Mouse (Mus musculus) small intestine, adult 2 months (tissue): ENCODE results near the gene Elmo1. TPM values are rescaled to one million over a fixed set of nuclear protein-coding genes. Genes with fewer than 3 reads are reported as not detected.

ENCODE experiments used
- H3K27ac ChIP-seq: fragments of 200-500 bp; 2 replicates; pipeline ENCODE4 v1.5.1; 2012; ENCODE audit warnings: low read depth, low read length, control low read depth, inconsistent platforms; ENCODE audit not compliant: insufficient read depth
- H3K27me3 ChIP-seq: fragments of 200-500 bp; 2 replicates; pipeline ENCODE4 v1.6.1; 2012; ENCODE audit warnings: mild to moderate bottlenecking, moderate library complexity, low read length, inconsistent platforms; ENCODE audit not compliant: control insufficient read depth, insufficient read depth
- H3K36me3 ChIP-seq: fragments of 200-500 bp; 2 replicates; pipeline ENCODE4 v1.6.1; 2012; ENCODE audit warnings: mild to moderate bottlenecking, low read length, control low read depth, inconsistent platforms; ENCODE audit not compliant: control insufficient read depth, insufficient read depth
- H3K4me1 ChIP-seq: fragments of 200-500 bp; 2 replicates; pipeline ENCODE4 v1.6.1; 2012; ENCODE audit warnings: low read length, inconsistent platforms, mixed read lengths; ENCODE audit not compliant: control insufficient read depth, insufficient read depth, insufficient read length
- H3K4me3 ChIP-seq: fragments of 200-500 bp; 2 replicates; pipeline ENCODE4 v1.5.1; 2012; ENCODE audit warnings: low read depth, mild to moderate bottlenecking, control low read depth, inconsistent platforms, low read length, moderate library complexity
- CTCF ChIP-seq: fragments of 200-500 bp; IDR thresholded peaks from 2 replicates; pipeline ENCODE4 v1.5.1; 2012; ENCODE audit warnings: low read depth, mild to moderate bottlenecking, control low read depth, inconsistent platforms, low read length, moderate library complexity, mixed read lengths; ENCODE audit not compliant: insufficient replicate concordance, insufficient read length; ENCODE audit errors: extremely low read depth
- POLR2A ChIP-seq: fragments of 200-500 bp; IDR thresholded peaks from 2 replicates; pipeline ENCODE4 v1.6.1; 2012; ENCODE audit warnings: low read depth, mild to moderate bottlenecking, control low read depth, inconsistent platforms, low read length, moderate library complexity
- WGBS: fragments of 180-500 bp; shearing (Covaris S2); methylation state at CpG from one replicate; pipeline ENCODE4 v1.1.7; 2018; 5-methylcytosine and 5-hydroxymethylcytosine counted together
- polyA plus RNA-seq: library from polyadenylated mRNA; depleted of rRNA; stranded (reverse); fragments of >200 nt; gene quantifications from 2 replicates; pipeline ENCODE4 v1.2.3, GENCODE M21; 2012

Gene Elmo1
- polyA plus RNA-seq, 1 experiment = 23.8 TPM

GRCm38 (mm10) chr13:20271799-20272198 is 181.4 kb downstream of the Elmo1 start:
- no peaks in the 10 kb centered on the region for H3K27me3 ChIP-seq
- H3K4me1 ChIP-seq = no peaks in the 10 kb centered on the region
- 0 out of 2 replicates have a peak, but pooled peaks have one; percentile 8 for TF ChIP-seq CTCF
- TF ChIP-seq POLR2A = no peak
- H3K4me3 ChIP-seq = no peak overlapping the region
- H3K27ac ChIP-seq = no peak overlapping the region
- H3K36me3 ChIP-seq = no peaks in the 10 kb centered on the region; the same call in 1 of the 2 replicates
- WGBS = 43% methylated on average over 3 of the region's 3 CpGs

DNA sequence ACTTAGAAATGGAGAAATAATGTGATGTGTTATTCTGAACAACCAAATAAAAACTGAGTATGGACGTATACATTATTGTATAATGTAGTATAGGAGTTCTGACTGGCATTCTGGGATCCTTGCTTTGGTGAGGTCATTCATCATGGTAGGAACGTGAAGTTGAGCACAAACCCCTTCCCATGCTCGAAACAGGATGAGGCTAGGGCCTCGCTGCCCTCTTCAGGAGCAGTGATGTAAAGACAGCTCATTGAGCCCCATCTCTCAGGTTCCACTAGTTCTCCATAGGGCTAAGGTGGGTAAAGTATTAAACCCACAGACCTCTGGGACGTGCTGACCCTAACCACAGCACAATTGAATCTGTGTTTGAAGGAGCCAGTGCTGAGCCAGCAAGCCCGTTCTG is 182.2 kb downstream of the Elmo1 start:
- H3K27me3 ChIP-seq = no peaks in the 10 kb centered on the region
- WGBS = 72% methylated on average over 6 of the region's 6 CpGs
- H3K4me3 ChIP-seq = no peak overlapping the region
- H3K36me3 ChIP-seq = no peaks in the 10 kb centered on the region; the same call in 1 of the 2 replicates
- no peak for TF ChIP-seq POLR2A
- TF ChIP-seq CTCF = peak; percentile 65; the same call in 1 of the 2 replicates
- H3K4me1 ChIP-seq = no peaks in the 10 kb centered on the region
- H3K27ac ChIP-seq = no peak overlapping the region

- Histone ChIP-seq H3K36me3 (peaks cover 3% of the 10 kb centered on the region), H3K27ac (no peak overlapping the region), H3K27me3 (no peaks in the 10 kb centered on the region), H3K4me1 (no peaks in the 10 kb centered on the region), H3K4me3 (no peak overlapping the region)
- WGBS = 91% methylated on average over 2 of the region's 2 CpGs
- no peak for TF ChIP-seq CTCF
- TF ChIP-seq POLR2A = no peak
Measured at GRCm38 (mm10) chr13:20279889-20280288, 189.5 kb downstream of the Elmo1 start.

DNA sequence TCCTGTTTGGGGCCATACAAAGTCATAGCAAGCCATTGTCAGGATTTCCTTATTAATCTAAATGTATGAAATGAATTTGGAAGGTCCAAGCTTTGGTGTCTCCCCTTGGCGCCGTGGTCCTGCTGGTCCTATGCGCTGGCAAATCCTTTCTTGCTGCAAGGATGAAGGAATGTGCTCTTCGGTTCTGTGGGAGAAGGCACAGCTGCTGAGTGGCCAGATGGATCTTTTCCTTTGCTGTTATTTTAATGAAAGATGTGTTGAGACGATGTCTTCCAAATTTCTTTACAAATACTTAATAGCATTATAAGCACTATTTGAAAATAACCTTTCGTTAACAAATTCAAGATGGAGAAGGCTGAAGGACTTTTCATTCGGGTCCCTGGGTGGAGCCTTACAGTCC is 193.5 kb downstream of the Elmo1 start:
- Histone ChIP-seq H3K36me3 (peaks cover 8% of the 10 kb centered on the region; the same call in 1 of the 2 replicates), H3K27me3 (no peaks in the 10 kb centered on the region), H3K27ac (no peak overlapping the region), H3K4me3 (no peak overlapping the region), H3K4me1 (no peaks in the 10 kb centered on the region)
- 89% methylated on average over 7 of the region's 7 CpGs for WGBS
- no peak for TF ChIP-seq POLR2A

- Histone ChIP-seq H3K36me3 (peaks cover 15% of the 10 kb centered on the region; the same call in 1 of the 2 replicates), H3K27ac (no peak overlapping the region), H3K4me3 (no peak overlapping the region), H3K27me3 (no peaks in the 10 kb centered on the region), H3K4me1 (no peaks in the 10 kb centered on the region)
- no peak for TF ChIP-seq CTCF
- no peak for TF ChIP-seq POLR2A
- WGBS = 87% methylated on average over 6 of the region's 6 CpGs
Measured at GRCm38 (mm10) chr13:20286680-20287079, 196.3 kb downstream of the Elmo1 start.

DNA sequence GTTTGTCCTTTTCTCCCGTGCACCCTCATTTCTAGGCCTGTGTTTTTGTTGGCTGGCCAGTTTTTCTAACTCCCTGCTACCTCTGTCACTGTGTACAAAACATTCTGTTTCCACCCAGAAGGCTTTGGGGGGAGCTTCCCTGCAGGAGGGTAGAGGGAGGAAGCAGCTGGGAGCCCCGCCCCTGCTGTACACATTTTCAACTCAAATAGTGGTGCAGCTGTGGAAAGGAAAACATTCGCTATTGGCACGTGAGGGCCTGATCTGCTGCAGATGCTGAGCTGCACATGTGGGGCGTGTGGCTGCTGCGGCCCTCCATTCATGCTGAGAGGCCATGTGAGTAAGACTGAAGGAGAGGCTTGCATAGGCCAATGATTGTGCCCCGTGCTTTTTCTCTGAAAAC is 198.0 kb downstream of the Elmo1 start:
- no peak overlapping the region for H3K4me3 ChIP-seq
- 55% methylated on average over 7 of the region's 7 CpGs for WGBS
- no peaks in the 10 kb centered on the region for H3K27me3 ChIP-seq
- no peaks in the 10 kb centered on the region for H3K4me1 ChIP-seq
- H3K36me3 ChIP-seq = peaks cover 16% of the 10 kb centered on the region; the same call in 1 of the 2 replicates
- H3K27ac ChIP-seq = no peak overlapping the region
- TF ChIP-seq CTCF (no peak), POLR2A (no peak)

- H3K36me3 ChIP-seq = peaks cover 13% of the 10 kb centered on the region; the same call in 1 of the 2 replicates
- H3K27me3 ChIP-seq = no peaks in the 10 kb centered on the region
- TF ChIP-seq CTCF (no peak), POLR2A (no peak)
- H3K4me3 ChIP-seq = no peak overlapping the region
- H3K4me1 ChIP-seq = no peaks in the 10 kb centered on the region
- 78% methylated on average over 10 of the region's 10 CpGs for WGBS
- H3K27ac ChIP-seq = no peak overlapping the region; the same call in 1 of the 2 replicates
Measured at GRCm38 (mm10) chr13:20290412-20290811, 200.0 kb downstream of the Elmo1 start.
